Mouse (Mus musculus) limb, embryonic 10.5 days (tissue): ENCODE results near the gene Rtn1. TPM values are rescaled to one million over a fixed set of nuclear protein-coding genes. Genes with fewer than 3 reads are reported as not detected.

Source experiments
- DNase-seq: peaks from one replicate; pipeline ENCODE4 v3.0.0-alpha.2; 2017; ENCODE audit warnings: low spot score
- H3K27ac ChIP-seq: fragments of 300-500 bp; sonication (generic); 2 replicates; pipeline ENCODE4 v1.5.1; 2016; ENCODE audit warnings: mild to moderate bottlenecking
- H3K27me3 ChIP-seq: fragments of 300-500 bp; sonication (generic); 2 replicates; pipeline ENCODE4 v1.6.1; 2016; ENCODE audit warnings: low read depth, mild to moderate bottlenecking; ENCODE audit not compliant: poor library complexity, severe bottlenecking
- H3K36me3 ChIP-seq: fragments of 300-500 bp; sonication (generic); 2 replicates; pipeline ENCODE4 v1.6.1; 2016; ENCODE audit warnings: mild to moderate bottlenecking, moderate library complexity
- H3K4me1 ChIP-seq: fragments of 300-500 bp; sonication (generic); 2 replicates; pipeline ENCODE4 v1.6.1; 2016
- H3K4me3 ChIP-seq: fragments of 300-500 bp; sonication (generic); 2 replicates; pipeline ENCODE4 v1.5.1; 2016; ENCODE audit warnings: mild to moderate bottlenecking, moderate library complexity
- H3K9me3 ChIP-seq: fragments of 300-500 bp; sonication (generic); replicated peaks from 2 replicates; pipeline ENCODE4 v1.6.1; 2016; ENCODE audit warnings: mild to moderate bottlenecking
- WGBS: fragments of 180-500 bp; shearing (Covaris S2); methylation state at CpG from one replicate; pipeline ENCODE4 v1.1.7; 2016; 5-methylcytosine and 5-hydroxymethylcytosine counted together
- polyA plus RNA-seq: library from polyadenylated mRNA; unstranded; fragments of >200 nt; fragmentation: Nextera tagmentation; extraction: Ambion mirVana; gene quantifications from 2 replicates; pipeline ENCODE4 v1.2.1, GENCODE M21; 2016

Rtn1 gene
- polyA plus RNA-seq, result 8.3 and 11.4 TPM in 2 replicates

- peaks cover 21% of the 10 kb centered on the region for H3K4me1 ChIP-seq
- 27% methylated on average over 6 of the region's 6 CpGs for WGBS
- H3K27ac ChIP-seq, result peak within 1 kb of the TSS; percentile 51; the same call in 1 of the 2 replicates
- DNase-seq, result no peak
- no peaks in the 10 kb centered on the region for H3K36me3 ChIP-seq
- H3K4me3 ChIP-seq, result peak within 1 kb of the TSS; percentile 73
- H3K27me3 ChIP-seq, result peaks cover 51% of the 10 kb centered on the region
- H3K9me3 ChIP-seq, result no peaks in the 10 kb centered on the region
Observed at GRCm38 (mm10) chr12:72408954-72409353, at the start of gene Rtn1. TSS of gene Rtn1 (minus strand) at chr12:72409054.

- no peaks in the 10 kb centered on the region for H3K4me1 ChIP-seq
- WGBS, result 82% methylated on average over 17 of the region's 17 CpGs
- no peak for DNase-seq
- H3K27me3 ChIP-seq, result no peaks in the 10 kb centered on the region
- no peaks in the 10 kb centered on the region for H3K9me3 ChIP-seq
- no peak overlapping the region for H3K27ac ChIP-seq
- H3K4me3 ChIP-seq, result no peak overlapping the region
- no peaks in the 10 kb centered on the region for H3K36me3 ChIP-seq
Observed at GRCm38 (mm10) chr12:72453941-72454340, 45.1 kb upstream of the Rtn1 start.

- Histone ChIP-seq H3K9me3 (no peaks in the 10 kb centered on the region), H3K36me3 (no peaks in the 10 kb centered on the region), H3K27ac (peak within 1 kb of the TSS; percentile 88), H3K27me3 (no peaks in the 10 kb centered on the region), H3K4me1 (peaks cover 11% of the 10 kb centered on the region), H3K4me3 (peak within 1 kb of the TSS; percentile 57)
- DNase-seq, result peak; percentile 88
- WGBS, result 0% methylated on average over 31 of the region's 31 CpGs
Observed at GRCm38 (mm10) chr12:72441839-72442576, 33.2 kb upstream of the Rtn1 start, which contains the start of gene Lrrc9. TSS of gene Lrrc9 (plus strand) at chr12:72441866.

GRCm38 (mm10) chr12:72438961-72439480 is 30.2 kb upstream of the Rtn1 start:
- Histone ChIP-seq H3K27ac (no peak overlapping the region), H3K9me3 (no peaks in the 10 kb centered on the region), H3K36me3 (no peaks in the 10 kb centered on the region), H3K4me1 (peaks cover 11% of the 10 kb centered on the region), H3K27me3 (no peaks in the 10 kb centered on the region), H3K4me3 (no peak overlapping the region)
- DNase-seq, result no peak
- WGBS, result 84% methylated on average over 6 of the region's 6 CpGs

DNA sequence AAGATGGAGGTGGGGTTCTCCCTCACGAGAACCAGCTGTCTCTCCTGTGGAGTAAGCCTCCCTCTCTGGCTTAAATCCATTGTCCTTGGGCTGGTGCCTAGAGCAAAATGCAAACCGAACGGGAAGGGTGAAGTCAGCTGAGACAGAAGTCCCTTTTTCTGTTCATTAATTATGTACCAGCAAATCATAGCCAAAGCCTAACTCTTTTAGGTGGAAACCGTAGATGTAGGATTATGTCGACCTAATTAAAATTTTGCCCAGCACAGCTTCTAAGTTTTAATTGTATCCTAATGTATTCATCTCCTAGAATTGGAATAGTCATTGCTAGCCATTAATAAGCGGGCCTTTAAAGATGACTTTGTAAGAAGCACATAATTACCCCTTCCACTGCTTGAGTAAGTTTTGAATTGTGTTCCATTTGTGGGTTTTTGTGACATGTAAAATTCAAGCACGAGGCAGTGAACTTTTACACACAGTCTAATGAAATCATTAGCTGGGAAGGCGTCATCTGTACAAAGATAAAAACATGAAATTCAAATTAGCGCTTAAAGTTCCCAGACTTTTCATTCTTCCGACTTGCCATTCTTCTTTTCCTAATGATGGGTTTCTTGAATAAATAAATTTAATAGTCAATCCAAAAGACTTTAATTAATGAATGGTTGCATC is 29.0 kb upstream of the Rtn1 start:
- WGBS, result 86% methylated on average over 10 of the region's 10 CpGs
- Histone ChIP-seq H3K9me3 (no peaks in the 10 kb centered on the region), H3K4me3 (no peak overlapping the region), H3K27ac (no peak overlapping the region), H3K36me3 (no peaks in the 10 kb centered on the region), H3K27me3 (no peaks in the 10 kb centered on the region), H3K4me1 (peaks cover 11% of the 10 kb centered on the region)
- DNase-seq, result no peak

DNA sequence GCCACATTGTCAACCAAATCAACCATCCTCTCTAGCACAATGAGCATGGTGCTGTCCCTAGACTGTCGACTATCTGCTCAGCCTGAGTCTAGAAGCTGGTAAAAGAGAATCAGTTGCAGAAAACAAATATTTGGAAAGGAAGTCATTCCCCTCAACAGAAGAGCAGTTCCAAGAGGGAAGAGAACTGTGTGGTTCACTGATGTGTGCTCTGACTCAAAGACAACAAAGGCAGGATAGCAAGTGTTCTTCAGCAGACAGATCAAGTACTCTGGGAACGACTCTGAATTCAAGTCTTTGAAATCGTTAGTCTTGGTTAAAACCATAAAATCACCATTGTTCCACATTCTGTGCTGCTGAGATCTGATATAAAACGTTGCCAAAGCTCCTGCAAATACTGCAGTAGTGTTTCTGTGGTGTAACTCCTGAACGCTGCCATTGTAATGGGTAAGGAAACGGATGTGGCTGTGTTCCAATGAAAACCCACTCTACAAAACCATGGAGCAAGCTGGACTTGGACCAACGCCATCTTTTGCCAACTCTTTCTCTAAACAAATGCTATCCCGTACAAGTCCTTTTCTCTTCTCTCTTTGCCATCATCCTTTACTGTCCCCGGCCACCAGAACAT is 24.5 kb upstream of the Rtn1 start:
- no peak overlapping the region for H3K4me3 ChIP-seq
- H3K27me3 ChIP-seq, result no peaks in the 10 kb centered on the region
- no peak overlapping the region for H3K27ac ChIP-seq
- no peaks in the 10 kb centered on the region for H3K9me3 ChIP-seq
- WGBS, result 85% methylated on average over 9 of the region's 9 CpGs
- DNase-seq, result no peak
- H3K4me1 ChIP-seq, result no peaks in the 10 kb centered on the region
- H3K36me3 ChIP-seq, result no peaks in the 10 kb centered on the region

- Histone ChIP-seq H3K27me3 (no peaks in the 10 kb centered on the region), H3K9me3 (no peaks in the 10 kb centered on the region), H3K27ac (no peak overlapping the region), H3K4me1 (no peaks in the 10 kb centered on the region), H3K4me3 (no peak overlapping the region), H3K36me3 (no peaks in the 10 kb centered on the region)
- DNase-seq, result no peak
- 90% methylated on average over 4 of the region's 4 CpGs for WGBS
Observed at GRCm38 (mm10) chr12:72432209-72432608, 23.4 kb upstream of the Rtn1 start.

- no peaks in the 10 kb centered on the region for H3K36me3 ChIP-seq
- no peaks in the 10 kb centered on the region for H3K27me3 ChIP-seq
- peak; percentile 69 for DNase-seq
- H3K4me1 ChIP-seq, result no peaks in the 10 kb centered on the region
- 29% methylated on average over 11 of the region's 11 CpGs for whole genome bisulfite sequencing
- no peaks in the 10 kb centered on the region for H3K9me3 ChIP-seq
- no peak overlapping the region for H3K27ac ChIP-seq
- H3K4me3 ChIP-seq, result no peak overlapping the region
Observed at GRCm38 (mm10) chr12:72427722-72428126, 18.9 kb upstream of the Rtn1 start.

- no peak overlapping the region for H3K27ac ChIP-seq
- H3K36me3 ChIP-seq, result no peaks in the 10 kb centered on the region
- no peak for DNase-seq
- no peaks in the 10 kb centered on the region for H3K4me1 ChIP-seq
- no peaks in the 10 kb centered on the region for H3K27me3 ChIP-seq
- no peaks in the 10 kb centered on the region for H3K9me3 ChIP-seq
- WGBS, result 57% methylated on average over 4 of the region's 4 CpGs
- H3K4me3 ChIP-seq, result no peak overlapping the region
Observed at GRCm38 (mm10) chr12:72422681-72423080, 13.8 kb upstream of the Rtn1 start.

DNA sequence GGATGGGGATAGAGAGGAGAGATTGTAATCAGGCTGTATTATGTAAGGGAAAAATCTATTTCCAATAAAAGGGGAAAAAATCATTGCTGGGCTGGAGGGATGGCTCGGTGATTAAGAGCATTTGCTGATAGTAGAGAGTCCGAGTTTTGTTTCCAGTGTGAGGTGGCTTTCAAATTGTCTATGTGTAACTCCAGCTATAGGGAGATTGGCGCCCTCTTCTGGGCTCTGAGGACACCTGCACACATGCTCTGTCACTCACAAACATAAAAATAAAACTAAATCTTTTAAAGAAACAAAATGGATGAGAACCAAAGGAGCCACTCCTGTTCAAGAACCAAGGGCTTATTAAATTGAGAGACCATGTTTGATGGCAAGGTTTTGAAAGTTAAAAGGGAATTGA is 8.9 kb upstream of the Rtn1 start:
- 34% methylated on average over 3 of the region's 3 CpGs for WGBS

DNA sequence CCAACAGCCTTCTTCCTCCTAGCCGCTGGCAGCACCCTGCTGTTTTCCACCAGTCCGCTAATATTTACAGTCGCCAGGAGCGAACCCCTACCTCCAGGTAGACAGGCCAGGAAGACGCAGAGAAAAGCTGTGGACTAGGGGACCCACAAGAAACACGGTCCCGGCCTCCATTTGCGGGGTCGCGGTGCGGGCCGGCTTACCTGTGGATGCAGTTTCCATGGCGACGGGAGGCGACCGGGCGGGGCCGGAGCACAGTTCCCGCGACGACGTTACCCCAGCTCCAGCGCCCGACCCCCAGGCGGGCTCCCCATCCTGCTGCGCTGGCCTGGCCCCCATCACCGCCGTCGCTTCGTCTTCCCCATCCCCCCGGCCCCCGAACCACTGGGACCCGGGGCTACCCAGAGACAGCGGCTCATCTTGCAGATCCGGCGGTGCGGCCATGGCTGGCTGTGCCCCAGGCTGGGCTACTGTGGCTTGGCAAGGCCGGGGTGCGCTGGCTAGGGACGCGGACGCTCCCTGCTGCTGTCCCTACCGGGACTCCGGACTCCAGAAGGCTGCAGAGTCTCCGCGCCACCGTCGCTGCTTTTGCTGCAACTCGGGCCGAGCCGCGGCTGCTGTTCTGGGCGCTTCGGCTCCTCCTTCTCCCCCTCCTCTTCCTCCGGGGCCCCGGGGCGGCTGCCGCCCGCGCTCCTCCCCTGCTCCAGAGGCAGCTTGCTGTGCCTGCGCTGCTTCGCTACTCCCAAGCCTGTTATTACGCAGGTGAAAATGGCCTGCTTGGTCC is 553 bp downstream of the Rtn1 start:
- Histone ChIP-seq H3K27me3 (peaks cover 51% of the 10 kb centered on the region), H3K27ac (peak overlapping the region; percentile 51; the same call in 1 of the 2 replicates), H3K9me3 (no peaks in the 10 kb centered on the region), H3K4me3 (peak overlapping the region; percentile 73), H3K36me3 (no peaks in the 10 kb centered on the region), H3K4me1 (peaks cover 21% of the 10 kb centered on the region)
- WGBS, result under 1% methylated on average over 62 of the region's 63 CpGs
- DNase-seq, result peak; percentile 77

More for the DNA sequence above, 8.9 kb upstream of the Rtn1 start:
- no peaks in the 10 kb centered on the region for H3K36me3 ChIP-seq
- H3K4me3 ChIP-seq, result no peak overlapping the region
- H3K27ac ChIP-seq, result no peak overlapping the region
- DNase-seq, result no peak
- no peaks in the 10 kb centered on the region for H3K27me3 ChIP-seq
- no peaks in the 10 kb centered on the region for H3K4me1 ChIP-seq
- H3K9me3 ChIP-seq, result no peaks in the 10 kb centered on the region

- no peak overlapping the region for H3K27ac ChIP-seq
- under 1% methylated on average over 17 of the region's 17 CpGs for WGBS
- DNase-seq, result no peak
Observed at GRCm38 (mm10) chr12:72407721-72408110, 1.1 kb downstream of the Rtn1 start.

More at GRCm38 (mm10) chr12:72407721-72408110, 1.1 kb downstream of the Rtn1 start:
- H3K4me3 ChIP-seq, result peak overlapping the region; percentile 73
- H3K27me3 ChIP-seq, result peaks cover 51% of the 10 kb centered on the region
- H3K36me3 ChIP-seq, result no peaks in the 10 kb centered on the region
- H3K9me3 ChIP-seq, result no peaks in the 10 kb centered on the region
- peaks cover 21% of the 10 kb centered on the region for H3K4me1 ChIP-seq
